ENCODE assay signal across 14 mouse cellular contexts in genomic region chr6:85252251-85253058, GRCm38 (mm10).
DNase-seq lines count a peak whose midpoint lies in the region; ATAC-seq and TF ChIP-seq lines count a peak whose summit lies in the region.
"Had no signal": no experiment of that assay in that cellular context is flagged by ENCODE, and none has a peak within 500 bp of the region (broad histone marks: within the 10 kb centered on the region; RNA-seq: fewer than 3 reads in every experiment).

No protein-coding gene starts in this region.

- no peak overlapping the region for H3K4me3 ChIP-seq in gastrocnemius, adult 2 months
- no peak overlapping the region for H3K4me3 ChIP-seq in neural tube, embryonic 12.5 days
- H3K4me3 ChIP-seq in neural tube, embryonic 13.5 days = no peak overlapping the region
- H3K4me3 ChIP-seq in liver, postnatal 0 days (ENCODE audit: low read depth, low read length) = no peak overlapping the region
- H3K4me3 ChIP-seq: embryonic facial prominence, embryonic 13.5 days; heart, embryonic 10.5 days; limb, embryonic 15.5 days; lung, embryonic 15.5 days had no signal

- H3K4me2 ChIP-seq in neural tube, embryonic 12.5 days (replicated peaks) = no peak overlapping the region
- no peak overlapping the region for H3K4me2 ChIP-seq in neural tube, embryonic 13.5 days
- no peak overlapping the region for H3K4me2 ChIP-seq in liver, postnatal 0 days (ENCODE audit: low read depth, low read length)
- H3K4me2 ChIP-seq: embryonic facial prominence, embryonic 13.5 days; limb, embryonic 15.5 days; lung, embryonic 15.5 days had no signal

- no peaks in the 10 kb centered on the region for H3K9me3 ChIP-seq in neural tube, embryonic 12.5 days
- no peaks in the 10 kb centered on the region for H3K9me3 ChIP-seq in neural tube, embryonic 13.5 days
- H3K9me3 ChIP-seq in liver, postnatal 0 days (ENCODE audit: low read length) = no peaks in the 10 kb centered on the region
- H3K9me3 ChIP-seq: embryonic facial prominence, embryonic 13.5 days; heart, embryonic 10.5 days; limb, embryonic 15.5 days; lung, embryonic 15.5 days had no signal

- H3K9ac ChIP-seq in neural tube, embryonic 12.5 days = no peak overlapping the region
- no peak overlapping the region for H3K9ac ChIP-seq in neural tube, embryonic 13.5 days
- no peak overlapping the region for H3K9ac ChIP-seq in liver, postnatal 0 days (replicated peaks)
- H3K9ac ChIP-seq: embryonic facial prominence, embryonic 13.5 days; limb, embryonic 15.5 days; lung, embryonic 15.5 days had no signal

- WGBS in neural tube, embryonic 12.5 days = 62% methylated on average over 17 of the region's 17 CpGs
- WGBS in neural tube, embryonic 13.5 days = 54% methylated on average over 17 of the region's 17 CpGs
- WGBS in liver, postnatal 0 days (ENCODE audit: insufficient replicate concordance) = 84% methylated on average over 17 of the region's 17 CpGs

- no peak for TF ChIP-seq EP300 in liver, postnatal 0 days (IDR thresholded peaks at IDR 0.05; ENCODE audit: low read depth)

- H3K27ac ChIP-seq in gastrocnemius, adult 2 months = peak overlapping the region; percentile 91; the same call in 1 of the 2 replicates
- no peak overlapping the region for H3K27ac ChIP-seq in neural tube, embryonic 12.5 days
- H3K27ac ChIP-seq in neural tube, embryonic 13.5 days (replicated peaks) = no peak overlapping the region
- H3K27ac ChIP-seq in liver, postnatal 0 days (ENCODE audit: low read depth) = no peak overlapping the region
- H3K27ac ChIP-seq: embryonic facial prominence, embryonic 13.5 days; limb, embryonic 15.5 days; lung, embryonic 15.5 days had no signal

- H3K4me1 ChIP-seq in neural tube, embryonic 12.5 days = no peaks in the 10 kb centered on the region
- H3K4me1 ChIP-seq in neural tube, embryonic 13.5 days (replicated peaks) = peaks cover 20% of the 10 kb centered on the region
- H3K4me1 ChIP-seq in liver, postnatal 0 days (ENCODE audit: insufficient read depth) = no peaks in the 10 kb centered on the region

- intact Hi-C loops in gastrocnemius, adult 2 months (cut with DNase I) = no loop called here
- intact Hi-C loops in heart, postnatal 10 days (cut with DNase I) = no loop called here

- TF ChIP-seq CTCF in gastrocnemius, adult 2 months (IDR thresholded peaks at IDR 0.05) = no peak
- no peak for TF ChIP-seq CTCF in liver, postnatal 0 days (IDR thresholded peaks at IDR 0.05; ENCODE audit: low read depth)

- DNase-seq in gastrocnemius, adult 2 months = no peak
- DNase-seq in gastrocnemius, adult 18-20 months (ENCODE audit: low spot score) = no peak
- no peak for DNase-seq in neural tube, embryonic 10.5 days (ENCODE audit: extremely low spot score, low spot score)
- DNase-seq in kidney, adult 8-10 months = peak; percentile 80 to 88
- no peak for DNase-seq in liver, postnatal 0 days
- no peak for DNase-seq in heart, postnatal 10 days
- DNase-seq: cerebellum, adult 9-11 months; thymus, adult 2 months had no signal

- H3K36me3 ChIP-seq in neural tube, embryonic 12.5 days = no peaks in the 10 kb centered on the region
- H3K36me3 ChIP-seq in neural tube, embryonic 13.5 days = no peaks in the 10 kb centered on the region
- no peaks in the 10 kb centered on the region for H3K36me3 ChIP-seq in liver, postnatal 0 days (replicated peaks; ENCODE audit: insufficient read depth, low read length)
- H3K36me3 ChIP-seq: embryonic facial prominence, embryonic 13.5 days; heart, embryonic 10.5 days; limb, embryonic 15.5 days; lung, embryonic 15.5 days had no signal

- no peaks in the 10 kb centered on the region for H3K27me3 ChIP-seq in neural tube, embryonic 12.5 days (replicated peaks)
- H3K27me3 ChIP-seq in neural tube, embryonic 13.5 days = 0 out of 2 replicates have a peak, but pooled peaks cover 3% of the 10 kb centered on the region
- no peaks in the 10 kb centered on the region for H3K27me3 ChIP-seq in liver, postnatal 0 days (ENCODE audit: insufficient read depth, low read length)
- H3K27me3 ChIP-seq: embryonic facial prominence, embryonic 13.5 days; limb, embryonic 15.5 days; lung, embryonic 15.5 days had no signal

- 0 out of 2 replicates have a peak, but pooled peaks have one; percentile 61 for ATAC-seq in neural tube, embryonic 12.5 days (ENCODE audit: low FRiP score, low read depth)
- peak; percentile 37; the same call in 1 of the 2 replicates for ATAC-seq in neural tube, embryonic 13.5 days (ENCODE audit: low read depth)
- no peak for ATAC-seq in liver, postnatal 0 days

Comparison
In these comparisons a context has a peak if more than half of its experiments do, and no peak if none do; other contexts are left out.
1. DNase-seq: peak in kidney, adult 8-10 months (2 of 2); none in gastrocnemius, adult 2 months (single experiment), gastrocnemius, adult 18-20 months (single experiment), neural tube, embryonic 10.5 days (single experiment), liver, postnatal 0 days (single experiment) and heart, postnatal 10 days (0 of 2).